Mouse (Mus musculus): Measurements from ENCODE around the gene Gm16223. TPM values are rescaled to one million over a fixed set of nuclear protein-coding genes. Genes with fewer than 3 reads are reported as not detected.

The Gm16223 gene
- polyA plus RNA-seq, 1 experiment from 2014 or later = not detected

- no peak overlapping the region for H3K9ac ChIP-seq
- WGBS = 69% methylated on average over 3 of the region's 3 CpGs
- H3K4me1 ChIP-seq (replicated peaks) = no peaks in the 10 kb centered on the region
- no peak for ATAC-seq (replicated peaks; ENCODE audit: insufficient number of reproducible peaks, insufficient read depth, low FRiP score, low read depth)
- no peaks in the 10 kb centered on the region for H3K36me3 ChIP-seq
- no peak overlapping the region for H3K4me2 ChIP-seq
- no peaks in the 10 kb centered on the region for H3K9me3 ChIP-seq (replicated peaks)
- no peaks in the 10 kb centered on the region for H3K27me3 ChIP-seq
- H3K4me3 ChIP-seq = no peak overlapping the region
- no peak overlapping the region for H3K27ac ChIP-seq
Observed at GRCm38 (mm10) chr5:42155626-42156025, 87.9 kb downstream of the Gm16223 start.

- H3K9me3 ChIP-seq (replicated peaks) = no peaks in the 10 kb centered on the region
- H3K4me2 ChIP-seq = no peak overlapping the region
- ATAC-seq (replicated peaks; ENCODE audit: insufficient number of reproducible peaks, insufficient read depth, low FRiP score, low read depth) = no peak
- H3K4me1 ChIP-seq (replicated peaks) = no peaks in the 10 kb centered on the region
- H3K36me3 ChIP-seq = no peaks in the 10 kb centered on the region
- no peak overlapping the region for H3K4me3 ChIP-seq
- WGBS = 68% methylated on average over 2 of the region's 2 CpGs
- H3K27me3 ChIP-seq = no peaks in the 10 kb centered on the region
- no peak overlapping the region for H3K27ac ChIP-seq
- H3K9ac ChIP-seq = no peak overlapping the region
Observed at GRCm38 (mm10) chr5:42164731-42165130, 97.0 kb downstream of the Gm16223 start.

GRCm38 (mm10) chr5:42166311-42166710, 98.6 kb downstream of the Gm16223 start:
- Histone ChIP-seq H3K4me2 (no peak overlapping the region), H3K9me3 (replicated peaks) (no peaks in the 10 kb centered on the region), H3K27ac (no peak overlapping the region), H3K36me3 (no peaks in the 10 kb centered on the region), H3K9ac (no peak overlapping the region), H3K27me3 (no peaks in the 10 kb centered on the region), H3K4me1 (replicated peaks) (no peaks in the 10 kb centered on the region), H3K4me3 (no peak overlapping the region)
- ATAC-seq (replicated peaks; ENCODE audit: insufficient number of reproducible peaks, insufficient read depth, low FRiP score, low read depth) = no peak
- WGBS = 30% methylated on average over 1 of the region's 1 CpGs

GRCm38 (mm10) chr5:42168071-42168470, 100.3 kb downstream of the Gm16223 start:
- Histone ChIP-seq H3K27me3 (no peaks in the 10 kb centered on the region), H3K4me3 (no peak overlapping the region), H3K36me3 (no peaks in the 10 kb centered on the region), H3K9me3 (replicated peaks) (no peaks in the 10 kb centered on the region), H3K27ac (no peak overlapping the region), H3K4me1 (replicated peaks) (no peaks in the 10 kb centered on the region), H3K9ac (no peak overlapping the region), H3K4me2 (no peak overlapping the region)
- no peak for ATAC-seq (replicated peaks; ENCODE audit: insufficient number of reproducible peaks, insufficient read depth, low FRiP score, low read depth)
- WGBS = 83% methylated on average over 3 of the region's 3 CpGs

- 72% methylated on average over 5 of the region's 5 CpGs for WGBS
- no peak overlapping the region for H3K4me2 ChIP-seq
Observed at GRCm38 (mm10) chr5:42168785-42169184, 101.0 kb downstream of the Gm16223 start.

GRCm38 (mm10) chr5:42174109-42174508, 106.3 kb downstream of the Gm16223 start:
- H3K4me2 ChIP-seq = no peak overlapping the region
- H3K4me3 ChIP-seq = no peak overlapping the region
- no peak overlapping the region for H3K27ac ChIP-seq
- ATAC-seq (replicated peaks; ENCODE audit: insufficient number of reproducible peaks, insufficient read depth, low FRiP score, low read depth) = no peak
- H3K27me3 ChIP-seq = no peaks in the 10 kb centered on the region
- no peak overlapping the region for H3K9ac ChIP-seq
- no peaks in the 10 kb centered on the region for H3K36me3 ChIP-seq
- H3K4me1 ChIP-seq (replicated peaks) = no peaks in the 10 kb centered on the region
- 60% methylated on average over 2 of the region's 2 CpGs for WGBS
- no peaks in the 10 kb centered on the region for H3K9me3 ChIP-seq (replicated peaks)

More at GRCm38 (mm10) chr5:42168785-42169184, 101.0 kb downstream of the Gm16223 start:
- no peaks in the 10 kb centered on the region for H3K4me1 ChIP-seq (replicated peaks)
- H3K27ac ChIP-seq = no peak overlapping the region
- no peaks in the 10 kb centered on the region for H3K9me3 ChIP-seq (replicated peaks)
- no peak overlapping the region for H3K9ac ChIP-seq
- ATAC-seq (replicated peaks; ENCODE audit: insufficient number of reproducible peaks, insufficient read depth, low FRiP score, low read depth) = no peak
- no peak overlapping the region for H3K4me3 ChIP-seq
- no peaks in the 10 kb centered on the region for H3K36me3 ChIP-seq
- H3K27me3 ChIP-seq = no peaks in the 10 kb centered on the region

- H3K4me1 ChIP-seq (replicated peaks) = no peaks in the 10 kb centered on the region
- H3K36me3 ChIP-seq = no peaks in the 10 kb centered on the region
- WGBS = 58% methylated on average over 2 of the region's 2 CpGs
- ATAC-seq (replicated peaks; ENCODE audit: insufficient number of reproducible peaks, insufficient read depth, low FRiP score, low read depth) = no peak
- no peak overlapping the region for H3K4me2 ChIP-seq
- H3K9ac ChIP-seq = no peak overlapping the region
- H3K27ac ChIP-seq = no peak overlapping the region
- H3K4me3 ChIP-seq = no peak overlapping the region
- H3K27me3 ChIP-seq = no peaks in the 10 kb centered on the region
- H3K9me3 ChIP-seq (replicated peaks) = no peaks in the 10 kb centered on the region
Observed at GRCm38 (mm10) chr5:42175424-42175823, 107.7 kb downstream of the Gm16223 start.

- H3K27me3 ChIP-seq = no peaks in the 10 kb centered on the region
- no peaks in the 10 kb centered on the region for H3K9me3 ChIP-seq (replicated peaks)
- no peak for ATAC-seq (replicated peaks; ENCODE audit: insufficient number of reproducible peaks, insufficient read depth, low FRiP score, low read depth)
- no peak overlapping the region for H3K4me2 ChIP-seq
- H3K4me3 ChIP-seq = no peak overlapping the region
- H3K9ac ChIP-seq = no peak overlapping the region
- no peak overlapping the region for H3K27ac ChIP-seq
- no peaks in the 10 kb centered on the region for H3K36me3 ChIP-seq
- WGBS = 71% methylated on average over 3 of the region's 3 CpGs
- no peaks in the 10 kb centered on the region for H3K4me1 ChIP-seq (replicated peaks)
Observed at GRCm38 (mm10) chr5:42198493-42198892, 130.7 kb downstream of the Gm16223 start.

GRCm38 (mm10) chr5:42207456-42208122, 139.8 kb downstream of the Gm16223 start:
- Histone ChIP-seq H3K27ac (no peak overlapping the region), H3K4me3 (no peak overlapping the region), H3K9ac (no peak overlapping the region), H3K9me3 (replicated peaks) (no peaks in the 10 kb centered on the region), H3K27me3 (no peaks in the 10 kb centered on the region), H3K4me2 (no peak overlapping the region), H3K36me3 (no peaks in the 10 kb centered on the region), H3K4me1 (replicated peaks) (no peaks in the 10 kb centered on the region)
- WGBS = 82% methylated on average over 3 of the region's 3 CpGs
- ATAC-seq (replicated peaks; ENCODE audit: insufficient number of reproducible peaks, insufficient read depth, low FRiP score, low read depth) = no peak

- no peak overlapping the region for H3K9ac ChIP-seq
- H3K4me3 ChIP-seq = no peak overlapping the region
- no peak overlapping the region for H3K27ac ChIP-seq
- H3K4me2 ChIP-seq = no peak overlapping the region
- ATAC-seq (replicated peaks; ENCODE audit: insufficient number of reproducible peaks, insufficient read depth, low FRiP score, low read depth) = no peak
- 56% methylated on average over 4 of the region's 4 CpGs for WGBS
- H3K27me3 ChIP-seq = no peaks in the 10 kb centered on the region
- no peaks in the 10 kb centered on the region for H3K36me3 ChIP-seq
- no peaks in the 10 kb centered on the region for H3K4me1 ChIP-seq (replicated peaks)
- no peaks in the 10 kb centered on the region for H3K9me3 ChIP-seq (replicated peaks)
Observed at GRCm38 (mm10) chr5:42211554-42212338, 144.0 kb downstream of the Gm16223 start.

- Histone ChIP-seq H3K4me2 (no peak overlapping the region), H3K36me3 (no peaks in the 10 kb centered on the region), H3K9me3 (replicated peaks) (no peaks in the 10 kb centered on the region), H3K27ac (no peak overlapping the region), H3K27me3 (no peaks in the 10 kb centered on the region), H3K4me3 (no peak overlapping the region), H3K9ac (no peak overlapping the region), H3K4me1 (replicated peaks) (no peaks in the 10 kb centered on the region)
- ATAC-seq (replicated peaks; ENCODE audit: insufficient number of reproducible peaks, insufficient read depth, low FRiP score, low read depth) = no peak
- WGBS = 72% methylated on average over 4 of the region's 4 CpGs
Observed at GRCm38 (mm10) chr5:42212353-42212752, 144.6 kb downstream of the Gm16223 start.

- Histone ChIP-seq H3K4me3 (no peak overlapping the region), H3K27ac (no peak overlapping the region), H3K27me3 (no peaks in the 10 kb centered on the region), H3K36me3 (no peaks in the 10 kb centered on the region), H3K4me1 (replicated peaks) (no peaks in the 10 kb centered on the region), H3K4me2 (no peak overlapping the region), H3K9ac (no peak overlapping the region), H3K9me3 (replicated peaks) (no peaks in the 10 kb centered on the region)
- no peak for ATAC-seq (replicated peaks; ENCODE audit: insufficient number of reproducible peaks, insufficient read depth, low FRiP score, low read depth)
- 82% methylated on average over 1 of the region's 1 CpGs for WGBS
Observed at GRCm38 (mm10) chr5:42224840-42225239, 157.1 kb downstream of the Gm16223 start.
